Mouse (Mus musculus) testis, adult 2 months (tissue): ENCODE measurements around the gene Coq2.

Experiments used
- CTCF ChIP-seq: fragments of 200-500 bp; IDR thresholded peaks from 2 replicates; pipeline ENCODE4 v1.5.1; 2012; ENCODE audit warnings: low read depth, mild to moderate bottlenecking, inconsistent platforms, low read length, moderate library complexity; ENCODE audit not compliant: control insufficient read depth, insufficient read depth, insufficient replicate concordance
- POLR2A ChIP-seq: fragments of 200-500 bp; IDR thresholded peaks from 2 replicates; pipeline ENCODE4 v1.6.1; 2012; ENCODE audit warnings: low read depth, mild to moderate bottlenecking, inconsistent platforms, low read length, moderate library complexity; ENCODE audit not compliant: control insufficient read depth

- TF ChIP-seq POLR2A (no peak), CTCF (no peak)
Observed at GRCm38 (mm10) chr5:100697886-100698285, 22.9 kb upstream of the Coq2 start.
